Mouse (Mus musculus): ENCODE measurements at regions not wholly inside any gene's neighbourhood (a gene's known extent, or its start where the extent isn't known, plus 50 kb on each side); places are given as distances from the start of the nearest gene placed in this dataset.

- no peak for DNase-seq (ENCODE audit: low spot score)
Measured at GRCm38 (mm10) chr17:84107946-84108686, 79.6 kb downstream of the Zfp36l2 start.

DNA sequence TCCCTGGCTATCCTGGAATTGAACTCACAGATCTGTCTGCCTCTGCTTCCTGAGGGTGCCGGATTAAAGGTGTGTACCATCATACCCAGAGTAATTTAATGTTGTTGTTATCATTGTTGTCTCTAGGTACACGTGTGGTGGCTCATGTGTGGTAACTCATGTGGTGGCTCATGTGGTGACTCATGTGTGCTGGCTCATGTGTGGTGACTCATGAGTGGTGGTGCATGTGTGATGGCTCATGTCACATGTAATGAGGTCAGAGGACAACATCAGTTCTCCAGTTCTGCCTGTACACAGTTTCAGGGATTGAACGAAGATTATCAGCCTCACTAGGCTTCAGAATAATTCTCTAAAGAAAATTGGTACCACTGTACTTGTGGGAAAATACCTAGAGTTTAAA lies 80.2 kb downstream of the Zfp36l2 start:
- DNase-seq (ENCODE audit: low spot score): peak; percentile 51

DNA sequence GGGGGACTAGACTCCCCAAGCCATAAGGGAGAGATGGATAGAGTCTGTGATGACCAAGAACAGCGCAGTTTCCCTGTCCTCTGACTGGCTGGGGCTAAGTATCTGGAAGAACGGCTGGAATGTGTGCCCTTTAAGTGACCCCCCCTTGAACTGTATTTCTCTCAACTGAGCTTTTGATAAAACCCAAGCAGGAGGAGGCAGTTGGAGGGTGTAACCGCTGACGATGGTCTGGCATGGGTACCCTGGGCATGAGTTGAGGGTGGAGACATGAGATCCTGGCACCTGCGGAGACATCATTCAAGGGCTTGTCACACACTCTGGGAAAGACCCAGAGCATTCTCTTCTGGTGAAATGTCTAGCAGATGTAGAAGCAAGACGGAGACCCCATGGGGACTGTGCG lies 83.5 kb downstream of the Zfp36l2 start:
- DNase-seq (ENCODE audit: low spot score): no peak

- DNase-seq (ENCODE audit: low spot score): no peak
Measured at GRCm38 (mm10) chr17:84103344-84103743, 84.4 kb downstream of the Zfp36l2 start.

- no peak for DNase-seq (ENCODE audit: low spot score)
Measured at GRCm38 (mm10) chr17:84101652-84102051, 86.1 kb downstream of the Zfp36l2 start.

DNA sequence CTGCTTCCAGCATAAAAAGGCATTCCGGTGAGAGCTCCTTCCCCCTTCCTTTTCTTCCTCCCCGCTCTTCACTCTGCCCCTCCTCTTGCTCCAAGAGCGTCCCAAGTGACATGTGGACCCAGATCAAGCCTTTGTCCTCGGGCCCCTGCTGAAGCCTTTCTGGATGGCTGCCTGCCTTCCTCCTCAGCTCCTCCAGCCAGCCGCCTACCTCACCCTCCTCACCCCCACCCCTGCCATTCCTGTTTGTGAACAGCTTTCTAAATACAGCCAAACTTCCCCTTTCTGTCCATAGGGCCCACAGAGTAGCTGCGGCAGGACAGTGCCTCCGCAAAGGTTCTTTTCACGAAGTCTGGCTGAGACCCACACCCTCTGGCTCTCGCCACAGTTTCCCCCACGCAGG lies 87.2 kb downstream of the Zfp36l2 start:
- no peak for DNase-seq (ENCODE audit: low spot score)

DNA sequence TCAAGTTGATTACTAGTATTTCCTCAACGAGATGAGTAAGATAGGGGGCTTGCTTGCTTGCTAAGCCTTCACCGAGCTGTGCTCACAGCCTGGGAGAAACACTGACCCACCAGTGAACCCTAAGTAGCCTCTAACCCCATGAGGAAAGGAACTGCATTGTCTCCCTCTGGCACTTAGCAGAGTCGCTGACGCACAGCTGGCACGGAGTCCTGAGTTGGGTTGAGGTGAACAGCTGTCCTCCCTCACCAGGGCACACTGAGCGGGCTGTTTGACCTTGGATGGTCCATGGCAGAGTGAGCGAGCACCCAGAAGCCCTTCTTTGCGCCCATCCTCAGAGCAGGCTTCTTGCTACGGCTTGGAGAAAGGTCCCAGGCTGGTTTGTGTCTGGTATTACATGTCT lies 88.0 kb downstream of the Zfp36l2 start:
- no peak for DNase-seq (ENCODE audit: low spot score)

DNA sequence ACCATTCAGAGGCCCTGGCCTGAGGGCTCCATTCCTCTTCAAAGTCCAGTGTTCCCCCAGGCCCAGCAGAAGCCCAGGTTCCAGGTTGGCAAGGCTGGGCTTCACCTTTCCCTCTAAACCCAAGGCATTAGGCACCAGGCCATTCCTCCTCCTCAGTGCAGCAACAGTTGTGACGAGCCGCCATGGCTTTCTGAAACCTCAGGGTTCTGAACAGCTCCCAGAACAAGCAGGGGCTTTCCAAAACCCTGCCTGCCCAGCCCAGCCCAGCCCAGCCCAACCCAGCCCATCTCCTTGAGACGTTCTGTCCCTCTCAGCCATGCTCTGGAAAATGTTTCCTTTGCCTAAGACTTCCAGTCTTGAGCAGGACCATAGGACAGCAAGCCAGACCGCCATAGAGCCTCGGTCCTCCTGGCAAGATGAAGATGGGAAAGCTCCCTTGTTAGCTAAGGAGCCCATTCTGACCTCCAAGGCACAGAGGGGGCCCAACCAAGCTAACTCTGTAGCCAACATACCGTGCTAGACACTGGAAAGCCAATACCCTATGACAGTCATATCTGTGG lies 89.8 kb downstream of the Zfp36l2 start:
- no peak for DNase-seq (ENCODE audit: low spot score)

GRCm38 (mm10) chr17:84097286-84097685 lies 90.5 kb downstream of the Zfp36l2 start:
- no peak for DNase-seq (ENCODE audit: low spot score)

DNA sequence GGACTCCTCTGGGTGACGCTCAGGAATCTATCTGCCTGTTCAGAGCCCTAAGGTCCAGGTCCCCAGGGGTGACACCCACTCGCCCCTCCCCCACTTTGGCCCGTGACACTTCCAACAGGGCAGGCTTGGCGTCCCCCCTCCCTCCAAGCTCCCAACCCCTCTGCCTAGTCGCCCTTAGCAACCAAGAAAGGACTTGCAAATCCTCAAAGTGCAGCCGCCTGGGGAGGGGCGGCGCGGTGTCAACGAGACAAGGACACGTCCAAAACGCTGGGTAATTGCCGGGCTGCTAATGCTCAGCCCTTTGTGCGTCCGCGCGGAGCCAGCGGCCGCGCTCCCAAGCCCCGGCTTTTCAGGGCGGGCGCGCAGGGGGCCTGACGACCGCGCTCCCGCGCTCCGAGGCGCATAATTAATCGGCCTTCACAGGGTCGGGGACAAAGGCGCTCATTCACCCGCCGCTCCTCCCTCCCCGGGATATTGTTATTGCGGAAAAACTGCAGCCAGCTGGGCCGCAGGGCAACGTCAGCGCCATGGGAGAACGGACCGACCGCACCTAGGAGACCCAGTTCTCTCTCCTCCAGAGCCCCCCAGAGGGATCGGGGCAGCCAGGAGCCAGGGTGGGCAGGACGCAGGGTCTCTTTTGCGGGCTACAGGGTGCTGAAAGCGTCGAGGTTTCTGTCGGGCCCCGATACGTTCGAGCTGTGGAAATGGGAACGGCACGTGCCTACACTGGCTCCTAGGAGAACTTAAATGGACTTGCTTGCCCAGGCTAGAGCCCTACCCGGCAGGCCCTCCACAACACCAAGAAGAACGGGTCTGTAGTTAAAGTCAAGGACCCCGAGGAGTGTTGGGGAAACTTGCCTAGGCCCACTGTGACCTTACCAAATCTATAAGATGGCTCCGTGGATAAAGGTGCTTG lies 91.1 kb downstream of the Zfp36l2 start:
- no peak for DNase-seq (ENCODE audit: low spot score)

DNA sequence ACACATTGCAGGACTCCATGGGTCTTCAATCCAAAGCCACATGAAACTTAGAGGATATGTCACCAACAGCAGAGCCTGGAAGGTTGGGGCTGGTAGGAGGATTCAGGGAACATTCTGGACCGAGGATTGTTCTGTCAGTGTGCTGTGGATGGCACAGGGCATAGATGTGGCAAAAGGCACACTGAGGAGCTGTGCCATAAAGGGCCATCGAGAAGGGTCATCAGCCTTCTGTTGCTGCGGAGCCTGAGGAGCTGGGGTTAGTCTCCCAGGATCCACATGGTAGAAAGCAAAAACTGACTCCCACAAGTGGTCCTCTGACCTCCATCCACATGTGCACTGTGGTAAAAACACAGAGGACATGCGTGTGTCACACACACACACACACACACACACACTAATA lies 91.9 kb downstream of the Zfp36l2 start:
- DNase-seq (ENCODE audit: low spot score): no peak

GRCm38 (mm10) chr17:84095089-84095488 lies 92.7 kb downstream of the Zfp36l2 start:
- DNase-seq (ENCODE audit: low spot score): no peak

DNA sequence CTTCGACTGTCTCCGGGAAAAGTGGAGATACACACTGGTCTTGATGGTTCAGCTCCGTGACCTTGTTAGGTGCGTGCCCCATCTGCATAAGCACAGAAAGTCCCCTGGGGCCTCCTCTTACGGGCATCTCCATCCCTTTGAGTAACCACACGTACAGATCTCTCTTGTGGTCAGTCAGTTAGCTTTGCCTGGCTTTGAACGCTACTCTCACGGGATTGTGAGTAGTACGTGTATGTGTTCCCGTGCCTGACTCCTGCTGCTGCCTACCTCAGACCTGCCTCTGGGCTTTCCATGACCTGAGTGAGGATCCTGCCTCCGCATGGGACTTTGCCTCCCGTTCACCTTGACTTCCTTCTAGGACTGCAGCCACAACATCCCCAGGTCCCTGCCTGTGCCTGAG lies 101.4 kb downstream of the Zfp36l2 start:
- DNase-seq (ENCODE audit: low spot score): no peak

GRCm38 (mm10) chr17:84085721-84086120 lies 102.0 kb downstream of the Zfp36l2 start:
- DNase-seq (ENCODE audit: low spot score): peak; percentile 53

DNA sequence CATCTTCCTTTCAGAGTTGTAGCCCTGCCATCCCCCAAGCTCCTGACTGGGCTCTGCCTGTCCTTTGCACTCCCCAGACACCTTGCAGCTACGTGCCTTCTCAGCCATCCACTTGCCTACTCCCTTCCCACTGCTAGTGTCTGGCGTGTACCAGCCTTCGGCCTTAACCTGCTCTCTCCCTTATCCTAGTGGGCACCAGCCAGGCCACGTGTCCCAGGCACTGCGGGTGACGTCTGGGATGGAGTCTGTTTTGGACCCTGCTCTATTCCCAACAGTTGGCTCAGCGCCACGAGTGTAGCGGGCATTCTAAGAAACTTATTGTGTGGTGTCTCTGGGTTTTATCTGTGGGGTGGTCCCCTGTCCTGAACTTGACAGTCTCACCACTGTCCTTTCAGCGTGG lies 102.5 kb downstream of the Zfp36l2 start:
- DNase-seq (ENCODE audit: low spot score): peak; percentile 34

- DNase-seq (ENCODE audit: low spot score): peak; percentile 36
Measured at GRCm38 (mm10) chr17:84083307-84084263, 104.2 kb downstream of the Zfp36l2 start.

DNA sequence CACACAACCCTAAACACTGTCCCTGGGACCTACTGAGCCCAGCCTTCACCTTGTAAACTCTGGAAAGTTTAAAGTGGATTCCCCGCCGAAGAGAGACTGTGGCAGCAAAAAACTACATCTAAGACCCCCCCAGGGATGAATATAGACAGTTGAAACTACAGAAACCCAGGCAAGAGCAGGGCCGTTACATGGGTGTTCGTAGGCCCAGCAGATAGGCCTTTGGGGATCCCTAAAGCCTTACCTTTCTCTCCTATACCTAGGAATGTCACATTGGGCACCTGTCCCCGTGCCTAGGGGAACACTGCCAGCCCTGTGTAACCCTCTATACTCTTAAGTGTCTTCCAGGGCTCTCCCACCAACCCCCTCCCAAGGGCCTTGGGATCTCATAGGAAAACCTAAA lies 105.2 kb downstream of the Zfp36l2 start:
- DNase-seq (ENCODE audit: low spot score): no peak

- DNase-seq (ENCODE audit: low spot score): peak; percentile 95
Measured at GRCm38 (mm10) chr17:84081751-84082352, 105.9 kb downstream of the Zfp36l2 start.

DNA sequence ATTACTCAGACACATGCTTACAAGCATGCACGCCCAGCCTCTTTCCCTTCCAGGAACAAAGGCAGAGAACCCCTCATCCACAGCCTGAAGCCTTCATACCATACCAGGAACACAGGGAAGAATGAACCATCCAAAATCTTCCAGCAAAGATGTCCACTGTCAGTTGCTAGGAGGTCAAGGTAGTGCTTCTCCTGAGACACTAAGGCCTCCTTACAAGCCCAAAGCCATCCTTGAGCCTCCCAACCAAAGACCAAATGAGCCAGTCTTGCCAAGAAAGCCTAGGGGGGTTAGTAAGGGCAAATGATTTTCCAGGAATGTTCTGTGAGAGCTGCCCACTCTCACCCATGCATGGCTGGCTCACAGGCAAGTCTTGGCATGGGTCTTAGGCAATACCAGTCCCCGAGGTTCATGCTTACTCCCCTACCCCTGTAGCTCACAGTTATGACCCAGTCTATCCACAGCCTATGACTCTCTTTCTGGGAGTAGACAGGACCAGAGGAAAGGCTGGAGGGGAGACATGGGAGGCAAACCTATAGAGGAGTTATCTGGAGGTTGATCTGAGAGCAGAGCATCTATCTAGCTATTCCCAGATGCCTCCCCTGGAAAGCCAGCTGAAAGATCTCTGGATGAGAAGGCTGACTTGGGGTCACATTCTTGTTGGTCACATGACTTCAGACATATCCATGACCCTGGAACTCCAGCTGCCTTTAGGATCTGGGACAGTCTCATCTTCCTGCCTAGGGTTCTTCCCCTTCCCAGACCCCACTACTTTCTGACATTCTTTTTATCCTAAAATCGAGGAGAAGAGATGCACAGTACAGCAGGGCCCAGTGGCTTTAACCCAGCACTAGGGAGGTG lies 112.4 kb downstream of the Zfp36l2 start:
- no peak for DNase-seq (ENCODE audit: low spot score)
